Mouse (Mus musculus): ENCODE measurements around the gene Zfp639. TPM values are rescaled to one million over a fixed set of nuclear protein-coding genes. Genes with fewer than 3 reads are reported as not detected.
A peak's percentile ranks its signal among the peaks of the same experiment; 100 is the strongest.

Gene Zfp639
- total RNA-seq (2021), result 10 to 100 TPM; 36.4 to 42.9 TPM

- no peak for DNase-seq
Observed at GRCm38 (mm10) chr3:32509496-32510374, at the start of gene Zfp639. Zfp639 (plus strand) TSS chr3:32510259.

GRCm38 (mm10) chr3:32467321-32467720 is 42.7 kb upstream of the Zfp639 start:
- no peak for DNase-seq

GRCm38 (mm10) chr3:32468411-32468810 is 41.6 kb upstream of the Zfp639 start:
- DNase-seq, result no peak

- DNase-seq, result no peak
Observed at GRCm38 (mm10) chr3:32470449-32470848, 39.6 kb upstream of the Zfp639 start.

- DNase-seq, result peak in 1 of 2 experiments; percentile 5
Observed at GRCm38 (mm10) chr3:32471098-32471497, 39.0 kb upstream of the Zfp639 start.

GRCm38 (mm10) chr3:32472191-32472900 is 37.7 kb upstream of the Zfp639 start:
- no peak for DNase-seq

GRCm38 (mm10) chr3:32473184-32473583 is 36.9 kb upstream of the Zfp639 start:
- no peak for DNase-seq

GRCm38 (mm10) chr3:32479961-32480360 is 30.1 kb upstream of the Zfp639 start:
- no peak for DNase-seq

- no peak for DNase-seq
Observed at GRCm38 (mm10) chr3:32483035-32483434, 27.0 kb upstream of the Zfp639 start.

- DNase-seq, result no peak
Observed at GRCm38 (mm10) chr3:32486543-32486942, 23.5 kb upstream of the Zfp639 start.

GRCm38 (mm10) chr3:32488172-32488571 is 21.9 kb upstream of the Zfp639 start:
- no peak for DNase-seq

- DNase-seq, result no peak
Observed at GRCm38 (mm10) chr3:32490076-32490927, 19.8 kb upstream of the Zfp639 start.

GRCm38 (mm10) chr3:32490928-32491315 is 19.1 kb upstream of the Zfp639 start:
- no peak for DNase-seq

- no peak for DNase-seq
Observed at GRCm38 (mm10) chr3:32492097-32493090, 17.7 kb upstream of the Zfp639 start, which contains the start of gene Kcnmb3. Kcnmb3 (minus strand) TSS chr3:32492231.

GRCm38 (mm10) chr3:32494387-32495087 is 15.5 kb upstream of the Zfp639 start:
- no peak for DNase-seq

GRCm38 (mm10) chr3:32495088-32495770 is 14.8 kb upstream of the Zfp639 start:
- DNase-seq, result no peak

- no peak for DNase-seq
Observed at GRCm38 (mm10) chr3:32495856-32496710, 14.0 kb upstream of the Zfp639 start.

- DNase-seq, result no peak
Observed at GRCm38 (mm10) chr3:32496711-32497070, 13.4 kb upstream of the Zfp639 start.

GRCm38 (mm10) chr3:32500346-32500745 is 9.7 kb upstream of the Zfp639 start:
- DNase-seq, result no peak

Data from layer of hippocampus, postnatal 36 days (tissue).